Mouse (Mus musculus) c-Kit-negative CD71-positive TER-119-positive erythroid progenitor cells, embryonic 14.5 days (primary cell): ENCODE data around the gene Slc27a3.
"Not testable (repeated sequence)": the region's sequence is repeated elsewhere in the genome, so short reads cannot be mapped to it uniquely, and the experiment has no call there.

Experiments
- DNase-seq: peaks from one replicate; pipeline ENCODE4 v3.0.0-alpha.2; 2013; ENCODE audit warnings: low read depth, low spot score

The Slc27a3 gene

DNA sequence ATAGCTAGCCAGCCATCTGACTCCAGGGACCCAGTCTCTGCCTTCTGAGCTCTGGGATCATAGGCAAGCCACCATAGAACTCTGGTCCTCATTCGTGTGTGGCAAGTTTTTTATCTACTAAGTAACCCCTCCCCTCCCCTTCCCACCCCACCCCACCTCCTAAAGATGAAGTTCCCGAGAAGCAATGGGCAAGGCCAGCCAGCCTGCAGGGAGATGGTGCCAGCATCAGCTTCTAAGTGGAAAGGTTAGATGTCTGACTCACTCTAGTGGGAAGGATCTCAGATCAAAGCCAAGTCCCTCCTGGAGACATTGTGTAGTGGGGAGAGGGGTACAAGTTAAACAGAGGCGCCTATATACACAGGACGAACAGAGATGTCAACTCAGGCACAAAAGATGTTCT, 1.3 kb upstream of the Slc27a3 start:
- DNase-seq: no peak

DNA sequence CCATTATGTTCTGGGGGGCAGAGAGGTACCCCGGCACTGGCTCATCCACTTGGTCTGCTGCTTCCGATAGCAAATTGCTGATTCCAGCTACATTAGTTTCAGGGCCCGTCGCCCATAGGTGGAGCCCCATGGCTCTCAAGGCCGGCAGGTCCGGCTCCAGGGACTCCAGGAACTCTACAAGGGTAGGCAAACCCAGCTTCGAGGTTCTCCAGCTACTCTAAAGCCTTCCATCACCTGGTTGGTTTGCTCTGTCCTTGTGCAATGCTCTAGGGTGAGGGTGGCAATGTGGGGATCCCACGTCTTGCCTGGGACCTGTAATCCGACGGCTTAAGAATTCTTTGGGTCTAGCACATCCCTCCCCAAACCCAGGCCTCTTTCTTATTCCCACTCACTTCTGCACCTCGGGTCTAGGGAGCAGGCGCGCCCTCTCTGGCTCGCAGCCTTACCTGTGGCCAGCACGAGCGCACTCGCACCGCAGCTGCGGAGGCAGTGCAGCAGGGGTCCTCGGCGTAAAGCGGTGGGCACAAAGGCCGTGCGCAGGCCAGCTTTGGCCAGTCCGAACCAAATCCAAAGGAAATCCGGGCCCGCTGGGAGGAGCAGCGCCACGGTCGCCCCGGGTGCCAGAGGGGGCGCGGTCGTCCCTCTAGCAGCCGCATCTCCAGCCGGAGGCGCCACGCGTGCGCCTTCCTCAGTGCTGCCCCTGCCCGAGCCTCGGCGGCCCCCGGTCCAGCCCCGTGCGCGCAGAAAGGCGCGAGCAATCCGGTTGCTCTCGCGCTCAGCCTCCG, 820 bp downstream of the Slc27a3 start:
- DNase-seq: no peak

DNA sequence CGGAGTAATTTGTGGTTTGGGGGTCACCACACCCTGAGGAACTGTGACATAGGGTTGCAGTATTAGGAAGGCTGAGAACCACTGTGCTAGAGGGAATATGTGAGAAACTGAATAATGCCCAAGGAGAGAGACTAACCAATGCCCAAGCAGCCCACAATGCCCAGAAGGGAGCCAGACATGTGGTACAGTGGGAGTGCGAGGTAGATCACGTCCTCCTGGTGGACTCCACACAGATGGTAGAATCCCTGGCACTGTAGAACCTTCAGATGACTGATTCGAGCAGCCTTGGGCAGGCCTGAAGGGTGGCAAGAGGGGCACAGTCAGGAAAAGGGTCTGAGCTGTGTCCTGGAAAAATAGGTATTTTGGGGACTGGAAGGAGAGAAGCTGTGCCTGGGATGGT, 1.5 kb downstream of the Slc27a3 start:
- DNase-seq: no peak

DNA sequence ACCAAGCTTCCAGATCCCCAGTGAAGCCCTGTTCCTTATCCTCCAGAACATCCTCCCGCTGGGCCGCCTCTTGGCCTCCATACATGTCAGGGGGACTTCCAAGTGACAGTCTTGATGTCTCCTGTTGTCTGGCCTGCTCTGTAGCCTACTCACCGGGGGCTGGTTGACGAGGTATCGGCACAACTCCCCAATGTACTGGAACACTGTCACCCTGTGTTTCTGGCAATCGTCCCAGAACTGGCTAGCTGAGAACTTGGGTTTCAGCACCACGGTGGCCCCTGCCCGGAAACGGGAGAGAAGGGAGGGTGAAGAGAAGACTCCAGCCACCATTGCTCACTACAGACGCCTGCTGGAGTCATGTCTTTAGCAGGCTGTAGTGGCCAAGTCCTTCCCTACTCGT, 2.3 kb downstream of the Slc27a3 start:
- DNase-seq: no peak

DNA sequence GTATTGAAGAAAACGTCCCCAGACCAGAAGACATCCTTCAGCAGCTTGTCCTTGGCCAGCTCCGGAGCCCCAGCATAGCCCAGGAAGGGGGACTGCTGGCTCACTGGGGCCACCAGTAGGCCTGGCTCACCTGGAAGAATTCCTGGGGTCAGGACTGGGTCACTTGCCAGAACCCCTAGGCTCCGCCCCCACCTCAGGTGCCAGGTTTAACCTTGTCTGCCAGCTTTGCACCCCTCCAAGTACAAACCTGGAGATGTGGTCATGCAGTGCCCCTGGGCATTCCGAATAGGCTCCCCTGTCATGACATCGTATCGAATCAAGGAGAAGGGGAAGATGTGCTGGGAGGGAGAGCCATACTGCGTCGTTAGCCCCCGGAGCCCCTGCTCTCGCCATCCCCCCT, 2.9 kb downstream of the Slc27a3 start:
- no peak for DNase-seq

DNA sequence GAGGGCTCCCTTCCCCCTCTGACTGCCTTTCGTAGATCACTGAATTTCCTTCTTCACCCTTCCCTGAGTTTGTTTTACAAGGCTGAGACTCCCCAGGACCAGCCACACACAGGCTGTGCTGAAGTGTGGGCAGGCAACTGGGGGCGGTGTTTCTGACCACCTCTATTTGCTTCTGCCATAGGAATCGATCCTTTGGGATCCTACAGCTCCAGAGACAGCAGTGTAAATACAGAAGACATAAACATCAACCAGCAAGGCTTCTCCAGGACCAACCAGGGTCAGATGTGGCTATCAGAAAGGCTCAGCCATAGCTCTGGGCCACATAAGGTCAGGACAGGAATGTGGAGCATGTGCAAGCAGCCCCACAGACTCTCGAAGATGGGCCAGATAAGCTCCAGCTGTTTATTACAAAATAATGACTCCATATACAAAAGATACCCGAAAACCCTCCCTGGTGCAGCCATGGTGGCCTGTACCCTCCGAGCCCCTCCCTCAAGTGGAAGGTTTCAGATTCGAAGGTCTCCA, 4.8 kb downstream of the Slc27a3 start:
- DNase-seq: no peak

DNA sequence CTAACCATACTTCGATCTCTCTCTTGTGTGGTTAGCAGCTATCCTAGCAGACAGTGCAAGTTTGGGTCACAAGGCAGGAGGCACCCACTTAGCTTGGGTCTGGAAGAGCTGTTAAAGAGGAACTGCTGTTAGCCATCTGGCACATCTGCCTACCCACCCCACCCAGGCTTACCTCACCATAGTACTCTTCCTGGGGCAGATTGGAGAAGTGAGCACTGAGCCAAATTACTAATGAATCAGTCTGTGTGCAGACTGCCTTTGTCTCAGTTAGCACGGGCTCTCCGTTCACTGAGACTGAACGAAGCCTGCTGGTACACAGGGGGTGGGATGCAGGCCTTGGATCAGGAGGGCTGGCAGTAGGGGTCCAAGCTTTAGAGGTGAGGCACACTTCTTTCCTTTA, 6.0 kb downstream of the Slc27a3 start:
- DNase-seq: no peak

DNA sequence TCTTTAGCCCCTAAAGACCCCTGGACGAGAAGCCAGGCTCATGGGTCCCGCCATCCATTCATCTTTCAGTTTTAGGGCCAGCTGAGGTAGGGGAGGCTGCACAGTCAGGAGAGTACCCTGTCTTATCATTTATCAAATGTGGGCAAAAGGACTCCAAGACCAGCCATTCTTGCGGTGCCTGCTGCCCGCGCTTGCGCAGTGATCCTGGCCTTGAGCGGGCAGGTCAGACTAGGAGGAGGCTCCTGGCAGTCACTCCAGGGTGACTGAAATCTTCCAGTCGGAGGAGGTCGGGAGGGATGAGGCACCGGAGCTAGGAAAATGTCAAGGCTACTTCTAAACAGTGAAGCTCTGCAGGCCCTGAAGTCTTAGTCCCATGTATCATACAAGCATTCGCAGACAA, 8.0 kb downstream of the Slc27a3 start:
- DNase-seq: no peak

DNA sequence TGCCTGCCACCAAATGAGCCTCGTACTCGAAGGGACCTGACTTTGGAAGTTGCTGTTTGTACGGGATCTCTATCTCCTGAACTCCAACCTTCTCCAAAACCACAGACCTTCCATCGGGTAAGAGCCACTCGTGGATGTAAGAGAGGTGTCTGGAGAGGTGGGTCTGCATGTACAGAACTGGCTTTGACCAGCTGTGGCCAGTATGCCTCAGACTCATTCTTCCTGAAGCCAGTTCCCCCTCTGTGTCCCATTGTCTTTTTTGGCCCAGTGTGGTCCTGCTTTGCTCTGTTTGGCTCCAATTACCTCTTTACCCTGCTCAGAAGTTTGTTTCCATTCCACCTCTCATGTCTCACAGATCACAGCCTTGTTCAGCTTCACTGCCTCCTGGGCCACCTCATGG, 11.2 kb downstream of the Slc27a3 start:
- DNase-seq: no peak

DNA sequence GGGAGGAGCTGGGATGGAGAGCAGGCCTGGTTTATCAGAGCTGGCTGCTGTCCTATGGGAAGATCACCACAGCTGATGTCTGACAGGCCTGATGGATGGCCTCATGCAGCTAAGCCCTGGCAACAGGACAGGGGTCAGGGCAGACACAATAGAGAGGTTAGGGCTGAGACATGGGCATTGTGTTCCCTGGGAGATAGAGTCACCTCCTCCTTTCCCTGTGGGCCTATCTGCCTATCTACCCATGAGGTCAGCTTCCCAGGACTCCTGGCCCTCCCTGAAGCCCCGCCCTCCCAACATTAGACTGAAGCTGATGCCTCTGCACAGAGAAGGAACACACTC, 13.5 kb downstream of the Slc27a3 start:
- DNase-seq: no peak

DNA sequence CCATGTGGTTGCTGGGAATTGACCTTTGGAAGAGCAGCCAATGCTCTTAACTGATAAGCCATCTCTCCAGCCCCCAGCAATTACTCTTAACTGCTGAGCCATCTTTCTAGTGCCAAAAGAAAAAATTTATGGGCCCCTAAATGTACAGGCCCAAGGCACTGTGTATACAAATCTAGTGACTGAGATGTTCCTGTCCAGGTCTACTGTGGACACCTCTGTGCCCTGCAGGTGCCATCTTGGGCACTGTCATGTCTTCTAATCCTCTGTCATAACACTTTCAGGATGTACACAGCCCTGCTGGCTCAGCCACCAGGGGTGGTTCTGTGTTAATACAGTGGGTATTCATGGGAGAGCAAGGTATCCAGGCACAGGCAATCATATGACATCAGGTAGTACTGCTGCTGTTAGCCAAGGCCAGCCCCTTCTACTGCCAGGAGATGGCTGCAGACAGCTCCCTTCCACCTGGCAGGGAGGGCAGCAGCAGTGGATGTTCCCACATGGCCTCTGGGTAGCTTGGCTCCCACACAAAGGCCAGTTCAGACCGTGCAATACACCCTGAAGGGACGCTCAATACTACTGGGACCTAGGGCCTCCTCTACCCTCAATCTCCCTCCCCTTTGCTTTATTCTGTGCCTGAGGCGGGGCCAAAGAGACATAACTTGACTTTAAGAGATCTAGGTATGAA, 14.0 kb downstream of the Slc27a3 start:
- DNase-seq: no peak

DNA sequence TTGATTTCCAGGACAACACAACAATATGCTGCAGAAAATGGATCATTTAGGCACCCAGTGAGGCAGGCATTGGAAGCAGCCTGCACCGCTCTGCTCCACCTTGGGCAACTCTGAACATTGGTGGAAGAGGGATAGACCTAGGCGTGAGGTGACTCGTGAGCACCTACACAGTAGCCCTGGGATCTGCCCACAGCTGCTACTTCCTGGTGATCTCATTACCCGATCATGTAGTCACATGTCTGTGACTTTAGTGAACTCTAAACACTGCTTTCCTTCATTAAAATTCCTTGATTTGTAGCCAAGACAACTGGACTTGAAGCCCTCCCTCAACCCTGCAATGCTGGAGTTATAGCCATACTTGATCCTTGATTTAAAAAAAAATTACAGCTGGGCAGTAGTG, 15.4 kb downstream of the Slc27a3 start:
- no peak for DNase-seq

DNA sequence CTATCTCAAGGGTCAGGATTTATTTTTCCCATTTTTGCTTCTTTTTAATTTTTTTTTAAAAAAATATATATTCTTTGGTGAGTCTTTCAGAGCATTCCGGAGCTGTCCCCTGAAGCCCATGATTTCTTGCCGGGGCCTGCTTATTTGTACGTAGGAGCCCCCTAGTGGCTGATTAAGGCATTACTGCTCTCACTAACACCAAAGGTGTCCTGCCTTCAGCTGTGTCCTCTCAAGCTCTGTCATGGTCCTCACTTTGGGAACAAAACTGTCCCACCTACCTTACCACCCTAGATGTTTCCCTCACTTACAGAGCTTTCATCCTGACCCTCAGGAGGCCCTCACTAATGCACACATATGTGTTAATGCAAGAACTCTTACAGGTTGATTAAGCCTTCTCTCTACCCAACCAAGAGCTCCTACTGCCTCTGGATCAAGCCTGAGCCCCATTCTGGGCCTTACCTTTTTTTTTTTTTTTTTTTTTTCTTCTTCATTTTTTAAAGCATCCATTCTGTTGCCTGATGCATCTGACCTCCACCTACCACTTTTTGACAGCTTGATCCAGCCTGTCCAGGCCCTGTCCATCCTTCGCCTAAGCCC, 16.2 kb downstream of the Slc27a3 start:
- DNase-seq: peak; percentile 72

DNA sequence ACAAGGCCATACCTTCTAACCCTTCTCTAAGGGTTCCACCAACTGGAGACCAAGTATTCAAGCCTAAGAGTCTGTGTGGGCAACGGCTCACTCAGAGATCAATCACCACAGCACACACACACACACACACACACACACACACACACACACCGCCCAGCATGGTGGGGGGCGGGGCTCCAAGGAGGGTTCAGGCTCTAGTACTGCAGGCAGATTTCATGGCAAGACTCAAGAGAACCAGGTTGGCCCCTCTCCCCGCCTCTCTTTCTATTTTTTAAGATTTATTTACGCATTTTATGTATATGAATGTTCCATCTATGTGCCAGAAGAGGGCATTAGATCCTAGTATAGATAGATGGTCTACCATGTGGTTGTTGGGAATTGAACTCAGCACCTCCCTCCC, 16.9 kb downstream of the Slc27a3 start:
- DNase-seq: no peak

DNA sequence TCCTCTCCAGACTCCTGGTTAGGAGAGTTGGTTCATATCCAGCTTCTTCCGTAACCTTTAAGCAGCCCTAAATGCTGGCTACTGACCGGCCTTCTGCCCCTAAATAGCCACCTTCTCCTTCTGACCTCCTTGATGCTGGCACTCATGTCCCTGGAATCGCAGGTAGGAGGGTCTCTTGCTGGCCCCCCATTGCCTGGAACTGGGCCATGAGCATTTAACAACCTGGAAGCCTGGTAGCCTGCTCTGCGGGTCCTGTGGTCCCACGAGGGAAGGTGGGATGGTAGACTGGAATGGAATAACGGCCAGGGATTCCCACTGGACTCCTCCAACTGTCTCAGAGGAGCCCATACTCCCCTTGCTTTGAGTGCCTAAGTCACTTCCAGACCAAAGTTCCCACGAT, 17.9 kb downstream of the Slc27a3 start:
- DNase-seq: no peak

DNA sequence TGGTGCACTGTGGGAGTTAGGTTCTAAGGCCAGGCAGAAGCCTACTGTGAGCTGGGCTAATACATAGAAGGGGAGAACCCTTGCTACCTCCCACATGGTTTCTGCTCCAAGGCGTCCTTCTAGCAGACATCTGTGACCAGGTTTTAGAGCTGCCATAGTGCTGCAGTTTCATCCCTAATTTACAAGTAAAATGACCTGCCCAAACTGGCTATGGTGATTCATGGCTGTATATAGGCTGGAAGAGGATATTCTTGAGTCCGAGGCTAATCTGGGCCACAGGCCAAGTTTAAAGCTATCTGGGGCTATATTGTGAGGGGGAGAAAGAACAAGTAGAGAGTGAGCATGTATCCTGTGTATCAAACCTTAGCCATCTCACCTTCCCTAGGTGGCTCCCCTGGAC, 20.7 kb downstream of the Slc27a3 start:
- no peak for DNase-seq

DNA sequence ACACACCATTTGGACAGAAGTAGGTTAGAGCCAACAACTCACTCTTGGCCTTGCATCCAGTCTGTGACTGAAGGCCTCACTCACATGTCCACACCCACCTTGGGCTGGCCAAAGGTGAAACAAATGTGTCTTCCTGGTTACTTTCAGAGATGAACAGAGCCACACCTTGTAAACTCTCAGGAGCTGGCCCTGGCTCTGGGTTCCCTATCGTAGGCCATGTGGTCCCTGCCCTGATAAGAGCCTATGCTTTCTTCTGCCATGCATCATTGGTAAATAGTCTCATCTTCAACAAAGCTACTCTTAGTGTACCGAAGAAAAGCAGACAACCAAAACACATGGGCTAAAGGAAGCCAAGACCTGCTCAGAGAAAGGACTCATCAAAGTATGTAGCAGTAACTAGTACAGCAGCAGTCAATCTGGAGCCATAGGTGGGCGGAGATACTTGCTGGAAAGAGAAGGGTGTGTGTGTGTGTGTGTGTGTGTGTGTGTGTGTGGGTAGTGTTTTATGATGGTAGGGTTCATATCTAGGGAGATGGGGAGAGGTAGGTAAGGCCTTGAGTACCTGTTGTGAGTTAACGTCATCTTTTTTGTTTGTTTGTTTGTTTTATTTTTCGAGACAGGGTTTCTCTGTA, 22.6 kb downstream of the Slc27a3 start:
- DNase-seq: no peak

DNA sequence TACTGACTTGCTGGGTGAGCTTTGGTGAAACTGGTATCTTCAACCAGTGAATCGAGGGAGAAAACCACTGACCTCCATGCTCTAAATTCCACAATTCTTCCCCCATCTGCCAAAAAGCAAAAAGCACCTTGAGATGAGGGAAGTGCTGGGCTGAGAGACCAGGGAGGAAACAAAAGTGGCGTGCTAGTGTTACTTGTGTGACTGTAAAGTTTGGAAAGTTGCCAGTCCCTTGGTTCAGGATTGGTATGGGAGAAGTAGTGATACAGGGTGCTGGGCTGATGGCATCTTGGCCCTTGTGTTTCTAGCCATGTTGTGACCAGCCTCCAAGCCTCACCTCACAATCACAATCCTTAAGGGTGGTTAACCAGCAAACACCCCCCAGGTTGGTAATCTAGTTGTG, 27.4 kb downstream of the Slc27a3 start:
- DNase-seq: no peak

DNA sequence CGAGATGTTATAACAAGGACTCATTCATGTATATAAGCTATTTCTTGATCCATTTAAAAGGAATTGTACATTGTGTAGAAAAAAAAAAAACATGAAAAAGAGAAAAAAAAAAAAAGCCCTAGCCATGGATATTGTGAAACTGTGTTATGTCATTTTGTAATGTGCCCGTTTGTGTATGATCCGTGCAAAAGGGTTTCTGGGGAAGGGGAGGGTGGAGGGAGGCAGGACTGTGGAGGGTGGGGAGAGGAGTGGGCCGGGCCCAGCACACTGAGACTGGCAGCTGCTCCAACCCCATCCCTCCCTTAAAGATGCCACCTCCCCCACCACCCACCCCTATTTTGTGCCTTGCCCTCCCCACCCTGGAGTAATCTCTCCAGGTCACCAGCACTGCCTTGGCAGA, 28.3 kb downstream of the Slc27a3 start:
- no peak for DNase-seq

DNA sequence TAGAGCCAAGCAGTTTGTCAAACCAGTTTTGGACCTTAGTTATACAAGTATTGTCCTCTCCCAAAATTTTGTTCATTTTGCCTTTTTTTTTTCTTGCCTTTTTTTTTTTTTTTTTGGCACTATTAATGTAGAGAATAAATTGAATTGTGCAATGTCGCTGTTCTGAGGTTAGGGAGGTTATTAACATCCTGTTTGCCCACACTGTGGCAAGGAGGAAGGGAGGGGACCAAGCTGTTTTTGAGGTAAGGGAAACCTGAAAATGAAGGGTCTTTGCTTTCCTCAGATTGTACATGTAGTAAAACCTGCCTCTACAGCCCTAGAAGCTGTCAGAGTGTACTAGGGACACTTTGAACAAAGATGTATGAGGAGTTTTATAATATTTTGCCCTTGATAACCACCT, 30.5 kb downstream of the Slc27a3 start:
- DNase-seq: no peak

DNA sequence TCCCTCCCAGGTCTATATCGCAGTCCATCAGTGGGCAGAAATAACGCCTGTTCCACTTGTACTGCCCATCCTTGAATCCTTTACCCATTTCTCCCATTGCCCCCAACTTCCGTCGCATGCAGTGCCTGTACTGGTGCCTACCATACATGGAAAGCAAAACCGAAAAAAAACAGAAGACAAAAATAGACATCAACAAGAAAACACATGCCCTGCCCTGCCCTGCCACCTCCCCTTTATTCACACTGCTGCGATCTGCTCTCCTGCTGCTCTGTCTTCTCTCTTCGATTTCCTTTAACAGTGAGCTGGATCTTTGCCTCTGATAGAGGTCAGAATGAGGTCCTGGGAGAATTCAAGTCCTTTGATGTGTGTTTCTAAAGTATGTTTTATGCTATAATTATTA, 31.8 kb downstream of the Slc27a3 start:
- DNase-seq: no peak

DNA sequence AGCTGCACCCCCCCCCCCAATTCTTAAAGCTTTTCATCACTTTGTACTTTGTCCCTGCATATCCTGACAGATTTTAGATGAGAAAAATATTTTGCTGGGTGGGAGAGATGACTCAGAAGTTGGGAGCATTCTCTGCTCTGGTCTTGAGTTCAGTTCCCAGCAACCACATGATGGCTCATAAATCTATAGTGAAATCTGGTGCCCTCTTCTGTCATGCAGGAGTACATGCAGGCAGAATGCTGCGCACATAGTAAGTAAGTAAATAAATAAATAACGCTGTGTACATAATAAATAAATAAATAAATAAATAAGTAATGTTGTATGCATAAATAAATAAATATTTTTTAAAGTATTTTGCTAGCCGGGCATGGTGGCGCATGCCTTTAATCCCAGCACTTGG, 41.9 kb downstream of the Slc27a3 start:
- no peak for DNase-seq

DNA sequence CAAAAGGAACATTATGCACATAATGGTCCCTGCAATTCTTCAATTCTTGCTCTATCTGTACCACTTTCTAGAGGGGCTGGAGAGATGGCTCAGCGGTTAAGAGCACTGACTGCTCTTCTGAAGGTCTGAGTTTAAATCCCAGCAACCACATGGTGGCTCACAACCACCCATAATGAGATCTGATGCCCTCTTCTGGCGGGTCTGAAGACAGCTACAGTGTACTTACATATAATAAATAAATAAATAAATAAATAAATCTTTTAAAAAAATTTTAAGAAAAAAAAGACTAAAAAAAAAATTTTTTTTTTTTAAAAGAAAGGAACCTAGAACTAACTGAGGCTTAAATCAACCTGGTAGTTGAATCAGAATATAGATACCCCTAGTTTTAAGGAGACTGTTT, 46.9 kb downstream of the Slc27a3 start:
- DNase-seq: not testable (repeated sequence)
